ENCODE assay signal across 19 mouse cellular contexts in genomic region chr17:35131500-35132173, GRCm38 (mm10). TPM values are rescaled to one million over a fixed set of nuclear protein-coding genes. Genes with fewer than 3 reads are reported as not detected.
DNase-seq lines count a peak whose midpoint lies in the region; ATAC-seq and TF ChIP-seq lines count a peak whose summit lies in the region.
"Had no signal": no experiment of that assay in that cellular context is flagged by ENCODE, and none has a peak within 500 bp of the region (broad histone marks: within the 10 kb centered on the region; RNA-seq: fewer than 3 reads in every experiment).

TSS of gene Apom (minus strand) at chr17:35132050.

- H3K27ac ChIP-seq in hindbrain, embryonic 13.5 days, result no peak within 1 kb of the TSS
- H3K27ac ChIP-seq in hindbrain, embryonic 11.5 days (ENCODE audit: low read depth, low read length), result no peak within 1 kb of the TSS
- no peak within 1 kb of the TSS for H3K27ac ChIP-seq in embryonic facial prominence, embryonic 10.5 days (replicated peaks)
- peak within 1 kb of the TSS; percentile 29 for H3K27ac ChIP-seq in kidney, embryonic 15.5 days
- H3K27ac ChIP-seq in liver, embryonic 14.5 days, result no peak within 1 kb of the TSS
- no peak within 1 kb of the TSS for H3K27ac ChIP-seq in hindbrain, embryonic 10.5 days
- H3K27ac ChIP-seq: gastrocnemius, adult 2 months; heart, embryonic 15.5 days; hindbrain, postnatal 0 days; limb, embryonic 12.5 days had no signal

- TF ChIP-seq CTCF in liver, embryonic 14.5 days (IDR thresholded peaks at IDR 0.05; ENCODE audit: low read depth), result no peak

- no peaks in the 10 kb centered on the region for H3K27me3 ChIP-seq in hindbrain, embryonic 13.5 days
- H3K27me3 ChIP-seq in hindbrain, embryonic 11.5 days (ENCODE audit: control insufficient read depth, insufficient read depth, low read length), result no peaks in the 10 kb centered on the region
- no peaks in the 10 kb centered on the region for H3K27me3 ChIP-seq in embryonic facial prominence, embryonic 10.5 days (replicated peaks; ENCODE audit: low read depth, poor library complexity, severe bottlenecking)
- no peaks in the 10 kb centered on the region for H3K27me3 ChIP-seq in kidney, embryonic 15.5 days
- H3K27me3 ChIP-seq in liver, embryonic 14.5 days (ENCODE audit: control insufficient read depth, insufficient read depth, low read length), result no peaks in the 10 kb centered on the region
- no peaks in the 10 kb centered on the region for H3K27me3 ChIP-seq in hindbrain, embryonic 10.5 days (ENCODE audit: insufficient read depth, poor library complexity, severe bottlenecking)
- H3K27me3 ChIP-seq: heart, embryonic 15.5 days; limb, embryonic 12.5 days had no signal

- H3K9ac ChIP-seq in hindbrain, embryonic 13.5 days, result peak within 1 kb of the TSS; percentile 36; the same call in 1 of the 2 replicates
- H3K9ac ChIP-seq in hindbrain, embryonic 11.5 days (ENCODE audit: low read depth, low read length), result no peak within 1 kb of the TSS
- H3K9ac ChIP-seq in kidney, embryonic 15.5 days, result no peak within 1 kb of the TSS
- no peak within 1 kb of the TSS; the same call in 1 of the 2 replicates for H3K9ac ChIP-seq in liver, embryonic 14.5 days (replicated peaks)
- H3K9ac ChIP-seq: heart, embryonic 15.5 days; limb, embryonic 12.5 days had no signal

- no peak within 1 kb of the TSS for H3K4me2 ChIP-seq in hindbrain, embryonic 13.5 days
- no peak within 1 kb of the TSS for H3K4me2 ChIP-seq in hindbrain, embryonic 11.5 days (replicated peaks; ENCODE audit: low read depth, low read length)
- H3K4me2 ChIP-seq in kidney, embryonic 15.5 days, result 0 out of 2 replicates have a peak within 1 kb of the TSS, but pooled peaks have one; percentile 0
- H3K4me2 ChIP-seq in liver, embryonic 14.5 days (ENCODE audit: low read depth), result peak within 1 kb of the TSS; percentile 37
- H3K4me2 ChIP-seq: heart, embryonic 15.5 days; limb, embryonic 12.5 days had no signal

- DNase-seq in hindbrain, embryonic 11.5 days (ENCODE audit: low spot score), result no peak
- DNase-seq in embryonic facial prominence, embryonic 10.5 days (ENCODE audit: low spot score), result no peak
- no peak for DNase-seq in liver, embryonic 14.5 days (ENCODE audit: low read depth in 3 of 3, low spot score in 3 of 3)
- no peak for DNase-seq in layer of hippocampus, postnatal 25 days (ENCODE audit: extremely low spot score in 1 of 2, low spot score in 1 of 2)
- no peak for DNase-seq in hindbrain, embryonic 10.5 days (ENCODE audit: low spot score)
- no peak for DNase-seq in cerebellum, adult 18-20 months
- DNase-seq: adrenal gland, adult 2 months; gastrocnemius, adult 2 months; layer of hippocampus, adult 9-11 months; lung, postnatal 36 days; thymus, postnatal 36 days had no signal

- no peaks in the 10 kb centered on the region for H3K9me3 ChIP-seq in hindbrain, embryonic 13.5 days
- no peaks in the 10 kb centered on the region for H3K9me3 ChIP-seq in hindbrain, embryonic 11.5 days (ENCODE audit: control insufficient read depth, low read length)
- H3K9me3 ChIP-seq in embryonic facial prominence, embryonic 10.5 days, result no peaks in the 10 kb centered on the region
- H3K9me3 ChIP-seq in kidney, embryonic 15.5 days (replicated peaks), result no peaks in the 10 kb centered on the region
- H3K9me3 ChIP-seq in liver, embryonic 14.5 days (ENCODE audit: control insufficient read depth, low read length), result no peaks in the 10 kb centered on the region
- H3K9me3 ChIP-seq in hindbrain, embryonic 10.5 days, result no peaks in the 10 kb centered on the region
- H3K9me3 ChIP-seq: heart, embryonic 15.5 days; limb, embryonic 12.5 days had no signal

- TF ChIP-seq EP300 in liver, embryonic 14.5 days (IDR thresholded peaks at IDR 0.05; ENCODE audit: low read depth), result no peak

- ATAC-seq in hindbrain, embryonic 13.5 days (ENCODE audit: low FRiP score), result no peak
- ATAC-seq in hindbrain, embryonic 11.5 days (ENCODE audit: low FRiP score), result no peak
- ATAC-seq in kidney, embryonic 15.5 days (replicated peaks; ENCODE audit: low FRiP score), result no peak
- no peak for ATAC-seq in liver, embryonic 14.5 days (ENCODE audit: insufficient read depth)
- ATAC-seq: CD4-positive, CD25-positive, alpha-beta regulatory T cell, adult 4 months; forebrain, embryonic 14.5 days; hindbrain, postnatal 0 days had no signal

- WGBS in hindbrain, embryonic 13.5 days, result 78% methylated on average over 15 of the region's 15 CpGs
- 79% methylated on average over 15 of the region's 15 CpGs for WGBS in hindbrain, embryonic 11.5 days
- 83% methylated on average over 15 of the region's 15 CpGs for WGBS in embryonic facial prominence, embryonic 10.5 days
- WGBS in kidney, embryonic 15.5 days, result 59% methylated on average over 15 of the region's 15 CpGs
- 67% methylated on average over 15 of the region's 15 CpGs for WGBS in liver, embryonic 14.5 days (ENCODE audit: insufficient replicate concordance)
- 89% methylated on average over 15 of the region's 15 CpGs for WGBS in hindbrain, embryonic 10.5 days

- no peak within 1 kb of the TSS for H3K4me3 ChIP-seq in hindbrain, embryonic 13.5 days
- no peak within 1 kb of the TSS for H3K4me3 ChIP-seq in hindbrain, embryonic 11.5 days (ENCODE audit: low read depth, low read length)
- H3K4me3 ChIP-seq in embryonic facial prominence, embryonic 10.5 days, result peak within 1 kb of the TSS; percentile 2; the same call in 1 of the 2 replicates
- H3K4me3 ChIP-seq in kidney, embryonic 15.5 days (replicated peaks), result no peak within 1 kb of the TSS
- H3K4me3 ChIP-seq in liver, embryonic 14.5 days (ENCODE audit: insufficient read depth in 1 of 2, low read depth in 2 of 2, low read length in 2 of 2), result peak within 1 kb of the TSS; percentile 22 to 63
- H3K4me3 ChIP-seq in hindbrain, embryonic 10.5 days, result no peak within 1 kb of the TSS
- H3K4me3 ChIP-seq: gastrocnemius, adult 2 months; heart, embryonic 15.5 days; limb, embryonic 12.5 days had no signal

- H3K4me1 ChIP-seq in hindbrain, embryonic 13.5 days (replicated peaks), result peaks cover 24% of the 10 kb centered on the region
- H3K4me1 ChIP-seq in hindbrain, embryonic 11.5 days (replicated peaks; ENCODE audit: control insufficient read depth, insufficient read depth, low read length), result peaks cover 3% of the 10 kb centered on the region; the same call in 1 of the 2 replicates
- H3K4me1 ChIP-seq in embryonic facial prominence, embryonic 10.5 days, result peaks cover 23% of the 10 kb centered on the region
- H3K4me1 ChIP-seq in kidney, embryonic 15.5 days, result peaks cover 37% of the 10 kb centered on the region
- peaks cover 9 to 11% of the 10 kb centered on the region in 2 experiments for H3K4me1 ChIP-seq in liver, embryonic 14.5 days (replicated peaks; ENCODE audit: control insufficient read depth in 2 of 2, insufficient read depth in 2 of 2, low read length in 1 of 2)
- H3K4me1 ChIP-seq in hindbrain, embryonic 10.5 days (replicated peaks), result peaks cover 26% of the 10 kb centered on the region

- peaks cover 12% of the 10 kb centered on the region for H3K36me3 ChIP-seq in hindbrain, embryonic 13.5 days
- no peaks in the 10 kb centered on the region for H3K36me3 ChIP-seq in hindbrain, embryonic 11.5 days (ENCODE audit: control insufficient read depth, insufficient read depth, low read length)
- peaks cover 34% of the 10 kb centered on the region for H3K36me3 ChIP-seq in embryonic facial prominence, embryonic 10.5 days (replicated peaks)
- peaks cover 24% of the 10 kb centered on the region; the same call in 1 of the 2 replicates for H3K36me3 ChIP-seq in kidney, embryonic 15.5 days
- H3K36me3 ChIP-seq in liver, embryonic 14.5 days (replicated peaks; ENCODE audit: control insufficient read depth, insufficient read depth, low read depth), result no peaks in the 10 kb centered on the region
- H3K36me3 ChIP-seq in hindbrain, embryonic 10.5 days, result peaks cover 17% of the 10 kb centered on the region; the same call in 1 of the 2 replicates

RNA-seq across cellular contexts. Expression of gene Apom, which starts in this region (rescaled TPM):
- 0.34 and 0.84 TPM in 2 replicates for polyA plus RNA-seq in hindbrain, embryonic 13.5 days (2015; fragmentation: Nextera tagmentation; extraction: Ambion mirVana)
- polyA plus RNA-seq in hindbrain, embryonic 11.5 days (2014; fragmentation: Nextera tagmentation; extraction: Ambion mirVana), result 0.34 and 0.49 TPM in 2 replicates
- 0.40 and 0.69 TPM in 2 replicates for polyA plus RNA-seq in embryonic facial prominence, embryonic 10.5 days (2016; fragmentation: Nextera tagmentation; extraction: Ambion mirVana)
- polyA plus RNA-seq in kidney, embryonic 15.5 days (2015; fragmentation: Nextera tagmentation; extraction: Ambion mirVana), result 21.0 and 25.7 TPM in 2 replicates
- polyA plus RNA-seq in liver, embryonic 14.5 days (2012; rRNA removed), result 285 and 317 TPM in 2 replicates
- polyA plus RNA-seq in liver, embryonic 14.5 days (2014; fragmentation: Nextera tagmentation; extraction: Ambion mirVana), result 750 and 763 TPM in 2 replicates
- not detected for total RNA-seq in layer of hippocampus, postnatal 25 days (2021)
- polyA plus RNA-seq in hindbrain, embryonic 10.5 days (2016; fragmentation: Nextera tagmentation; extraction: Ambion mirVana), result 0.16 and 0.49 TPM in 2 replicates
- total RNA-seq: gastrocnemius, adult 2 months had no signal
- polyA plus RNA-seq: embryonic facial prominence, embryonic 14.5 days; hindbrain, postnatal 0 days had no signal

Comparison
In these comparisons a context has a peak if more than half of its experiments do, and no peak if none do; other contexts are left out.
1. RNA of gene Apom (polyA plus RNA-seq): 285 to 763 TPM in liver, embryonic 14.5 days and 21.0 to 25.7 TPM in kidney, embryonic 15.5 days; 0.40 to 0.69 TPM in embryonic facial prominence, embryonic 10.5 days, 0.34 to 0.49 TPM in hindbrain, embryonic 11.5 days, 0.34 to 0.84 TPM in hindbrain, embryonic 13.5 days and 0.16 to 0.49 TPM in hindbrain, embryonic 10.5 days; every median in the first group is over 10 times any median in the second.
2. RNA of gene Apom (polyA plus RNA-seq): 285 to 763 TPM in liver, embryonic 14.5 days; 21.0 to 25.7 TPM in kidney, embryonic 15.5 days; every median in the first group is over 10 times any median in the second.
3. H3K4me2 ChIP-seq: peak in kidney, embryonic 15.5 days (single experiment) and liver, embryonic 14.5 days (single experiment); none in hindbrain, embryonic 13.5 days (single experiment) and hindbrain, embryonic 11.5 days (single experiment).
4. H3K4me3 ChIP-seq: peak in embryonic facial prominence, embryonic 10.5 days (single experiment) and liver, embryonic 14.5 days (2 of 2); none in hindbrain, embryonic 13.5 days (single experiment), hindbrain, embryonic 11.5 days (single experiment), kidney, embryonic 15.5 days (single experiment) and hindbrain, embryonic 10.5 days (single experiment).